Mouse (Mus musculus) forebrain, embryonic 10.5 days (tissue): Measurements from ENCODE around the gene Hspb1. TPM values are rescaled to one million over a fixed set of nuclear protein-coding genes. Genes with fewer than 3 reads are reported as not detected.

Experiments used
- DNase-seq: peaks from one replicate; pipeline ENCODE4 v3.0.0-alpha.2; 2017; ENCODE audit warnings: low spot score; ENCODE audit errors: extremely low spot score
- H3K27ac ChIP-seq: fragments of 300-500 bp; sonication (generic); 2 replicates; pipeline ENCODE4 v1.5.1; 2016; ENCODE audit warnings: mild to moderate bottlenecking
- H3K27me3 ChIP-seq: fragments of 300-500 bp; sonication (generic); 2 replicates; pipeline ENCODE4 v1.6.1; 2016; ENCODE audit warnings: mild to moderate bottlenecking; ENCODE audit not compliant: poor library complexity, severe bottlenecking
- H3K36me3 ChIP-seq: fragments of 300-500 bp; sonication (generic); replicated peaks from 2 replicates; pipeline ENCODE4 v1.6.1; 2016; ENCODE audit warnings: mild to moderate bottlenecking, moderate library complexity
- H3K4me1 ChIP-seq: fragments of 300-500 bp; sonication (generic); 2 replicates; pipeline ENCODE4 v1.6.1; 2016
- H3K4me3 ChIP-seq: fragments of 300-500 bp; sonication (generic); 2 replicates; pipeline ENCODE4 v1.5.1; 2016; ENCODE audit warnings: mild to moderate bottlenecking, moderate library complexity
- H3K9me3 ChIP-seq: fragments of 300-500 bp; sonication (generic); 2 replicates; pipeline ENCODE4 v1.6.1; 2016; ENCODE audit warnings: mild to moderate bottlenecking, moderate library complexity
- WGBS: fragments of 180-500 bp; shearing (Covaris S2); methylation state at CpG from one replicate; pipeline ENCODE4 v1.1.7; 2016; 5-methylcytosine and 5-hydroxymethylcytosine counted together
- polyA plus RNA-seq: library from polyadenylated mRNA; unstranded; fragments of >200 nt; fragmentation: Nextera tagmentation; extraction: Ambion mirVana; gene quantifications from 2 replicates; pipeline ENCODE4 v1.2.1, GENCODE M21; 2016

The Hspb1 gene
- polyA plus RNA-seq, 1 experiment from 2014 or later: 7.6 TPM

- no peaks in the 10 kb centered on the region for H3K9me3 ChIP-seq
- H3K4me3 ChIP-seq: 0 out of 2 replicates have a peak overlapping the region, but pooled peaks have one; percentile 97
- H3K36me3 ChIP-seq: peaks cover 21% of the 10 kb centered on the region
- peak overlapping the region; percentile 96 for H3K27ac ChIP-seq
- H3K27me3 ChIP-seq: no peaks in the 10 kb centered on the region
- no peak for DNase-seq
- H3K4me1 ChIP-seq: peaks cover 31% of the 10 kb centered on the region
- 77% methylated on average over 6 of the region's 6 CpGs for WGBS
These were observed 48.0 kb downstream of the Hspb1 start for GRCm38 (mm10) chr5:135935641-135936190.

Other genes with a start within 250 kb of the Hspb1 start
- gene Por, start 217.9 kb upstream of the Hspb1 start, polyA plus RNA-seq: 118 TPM in 2 replicates
- gene Tmem120a, start 143.5 kb upstream of the Hspb1 start, polyA plus RNA-seq: 54.5 and 61.6 TPM in 2 replicates
- 0.25 TPM in 1 of 2 replicates, not detected in the other for gene Styxl1, start 109.5 kb upstream of the Hspb1 start, polyA plus RNA-seq
- 573 and 579 TPM in 2 replicates for gene Mdh2, start 109.4 kb upstream of the Hspb1 start, polyA plus RNA-seq
- gene Srrm3, start 81.0 kb upstream of the Hspb1 start, polyA plus RNA-seq: 2.9 and 4.2 TPM in 2 replicates
- gene Ywhag, start 46.7 kb downstream of the Hspb1 start, polyA plus RNA-seq: 264 and 283 TPM in 2 replicates
- gene Ssc4d, start 86.6 kb downstream of the Hspb1 start, polyA plus RNA-seq: 1.7 and 1.9 TPM in 2 replicates
- gene Zp3, start 92.2 kb downstream of the Hspb1 start, polyA plus RNA-seq: 0.12 TPM in 1 of 2 replicates, not detected in the other
- gene Dtx2, start 106.9 kb downstream of the Hspb1 start, polyA plus RNA-seq: 33.9 and 41.1 TPM in 2 replicates
- 0.09 TPM in 1 of 2 replicates, not detected in the other for gene Upk3b, start 150.6 kb downstream of the Hspb1 start, polyA plus RNA-seq
- 1.5 and 1.7 TPM in 2 replicates for gene Upk3bl, start 166.6 kb downstream of the Hspb1 start, polyA plus RNA-seq
- 3.8 and 5.1 TPM in 2 replicates for gene Rasa4, start 196.0 kb downstream of the Hspb1 start, polyA plus RNA-seq
- 299 and 302 TPM in 2 replicates for gene Polr2j, start 228.7 kb downstream of the Hspb1 start, polyA plus RNA-seq
- 64.3 and 64.8 TPM in 2 replicates for gene Lrwd1, start 248.2 kb downstream of the Hspb1 start, polyA plus RNA-seq
- gene Alkbh4, start 248.2 kb downstream of the Hspb1 start, polyA plus RNA-seq: 24.4 and 25.6 TPM in 2 replicates